Mouse (Mus musculus): Measurements from ENCODE around the gene Efcab6. TPM values are rescaled to one million over a fixed set of nuclear protein-coding genes. Genes with fewer than 3 reads are reported as not detected.

Efcab6 gene
- polyA plus RNA-seq, 1 experiment = not detected

GRCm38 (mm10) chr15:84086364-84086763, 21.2 kb upstream of the Efcab6 start:
- Histone ChIP-seq H3K9me3 (no peaks in the 10 kb centered on the region), H3K27me3 (replicated peaks) (peaks cover 37% of the 10 kb centered on the region)

DNA sequence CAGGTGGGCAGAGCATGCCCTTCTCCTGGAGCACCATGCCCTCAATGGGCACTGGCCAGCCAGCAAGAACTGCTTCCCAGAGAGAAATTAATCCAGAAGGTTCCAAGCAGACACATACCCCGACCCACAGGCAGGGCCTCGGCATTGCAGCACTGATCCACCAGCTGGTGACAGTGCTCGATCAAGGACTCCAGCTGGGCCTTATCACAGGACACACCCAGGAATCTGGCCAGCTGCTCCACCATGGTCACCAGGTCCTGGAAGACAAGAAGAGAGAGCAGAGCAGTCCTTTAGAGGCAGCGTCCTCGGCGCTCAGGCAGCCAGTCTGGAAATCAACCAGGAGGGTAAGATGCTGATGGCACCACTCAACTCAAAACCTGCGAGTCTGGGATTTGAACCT, 14.9 kb upstream of the Efcab6 start:
- Histone ChIP-seq H3K27me3 (replicated peaks) (peaks cover 46% of the 10 kb centered on the region), H3K9me3 (no peaks in the 10 kb centered on the region), H3K4me1 (no peaks in the 10 kb centered on the region; the same call in 1 of the 2 replicates), H3K36me3 (replicated peaks; ENCODE audit: low read length) (no peaks in the 10 kb centered on the region), H3K4me3 (replicated peaks) (no peak overlapping the region)
- no peak for TF ChIP-seq GATA1 (IDR thresholded peaks at IDR 0.05; ENCODE audit: borderline replicate concordance, low read length)
- TF ChIP-seq FLI1 (IDR thresholded peaks at IDR 0.05; ENCODE audit: low read length) = no peak

More at GRCm38 (mm10) chr15:84086364-84086763, 21.2 kb upstream of the Efcab6 start:
- Histone ChIP-seq H3K4me1 (no peaks in the 10 kb centered on the region), H3K4me3 (replicated peaks) (no peak overlapping the region), H3K36me3 (replicated peaks; ENCODE audit: low read length) (no peaks in the 10 kb centered on the region)
- TF ChIP-seq FLI1 (IDR thresholded peaks at IDR 0.05; ENCODE audit: low read length) (no peak), GATA1 (IDR thresholded peaks at IDR 0.05; ENCODE audit: borderline replicate concordance, low read length) (no peak)

DNA sequence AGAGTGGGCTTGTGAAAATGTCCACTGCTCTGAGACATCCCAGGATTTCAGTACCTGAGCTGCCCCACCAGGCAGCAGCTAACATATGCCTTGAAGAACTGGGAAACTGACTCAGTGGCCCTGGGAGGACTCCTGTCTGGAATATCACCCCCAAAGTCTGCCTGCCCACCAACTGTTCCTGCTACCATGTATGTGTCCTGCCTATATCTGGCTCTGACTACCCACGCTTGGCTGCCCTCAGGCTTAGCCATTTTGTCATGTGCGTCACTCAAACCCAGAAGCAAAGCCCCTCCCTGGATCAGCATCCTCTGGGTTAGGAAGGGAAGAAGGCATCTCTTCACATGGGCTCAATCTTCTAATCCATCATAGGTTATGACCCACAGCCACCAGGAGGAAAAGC, 14.3 kb upstream of the Efcab6 start:
- Histone ChIP-seq H3K36me3 (replicated peaks; ENCODE audit: low read length) (no peaks in the 10 kb centered on the region), H3K27me3 (replicated peaks) (peaks cover 49% of the 10 kb centered on the region), H3K4me3 (replicated peaks) (no peak overlapping the region), H3K4me1 (peaks cover 5% of the 10 kb centered on the region; the same call in 1 of the 2 replicates), H3K9me3 (no peaks in the 10 kb centered on the region)
- TF ChIP-seq GATA1 (IDR thresholded peaks at IDR 0.05; ENCODE audit: borderline replicate concordance, low read length) = no peak
- TF ChIP-seq FLI1 (IDR thresholded peaks at IDR 0.05; ENCODE audit: low read length) = no peak

GRCm38 (mm10) chr15:84078667-84079066, 13.5 kb upstream of the Efcab6 start:
- H3K4me3 ChIP-seq (replicated peaks) = no peak overlapping the region
- TF ChIP-seq FLI1 (IDR thresholded peaks at IDR 0.05; ENCODE audit: low read length) (no peak), GATA1 (IDR thresholded peaks at IDR 0.05; ENCODE audit: borderline replicate concordance, low read length) (no peak)
- peaks cover 52% of the 10 kb centered on the region for H3K27me3 ChIP-seq (replicated peaks)
- H3K9me3 ChIP-seq = no peaks in the 10 kb centered on the region
- H3K36me3 ChIP-seq (replicated peaks; ENCODE audit: low read length) = no peaks in the 10 kb centered on the region
- peaks cover 7% of the 10 kb centered on the region; the same call in 1 of the 2 replicates for H3K4me1 ChIP-seq

DNA sequence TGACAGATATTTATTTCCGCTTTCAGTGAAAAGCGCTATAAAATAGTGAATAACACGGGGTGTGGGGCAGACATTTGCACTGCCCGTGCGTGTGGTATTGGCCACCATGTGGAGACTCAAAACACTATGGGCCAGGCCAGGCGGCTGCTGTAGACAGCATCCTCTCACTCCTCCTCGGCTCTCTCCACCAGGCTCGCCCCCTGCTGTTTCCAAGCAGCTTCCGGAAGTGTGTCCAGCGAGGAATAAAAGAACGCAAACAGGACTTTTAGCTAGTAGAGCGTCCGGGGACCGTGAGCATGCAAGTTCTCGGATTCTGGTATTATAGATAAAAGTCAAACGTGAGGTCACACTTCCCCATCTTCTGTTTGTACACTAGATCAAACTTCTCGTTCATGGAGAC, 12.0 kb upstream of the Efcab6 start:
- no peaks in the 10 kb centered on the region for H3K9me3 ChIP-seq
- peaks cover 8% of the 10 kb centered on the region; the same call in 1 of the 2 replicates for H3K4me1 ChIP-seq
- TF ChIP-seq GATA1 (IDR thresholded peaks at IDR 0.05; ENCODE audit: borderline replicate concordance, low read length) (no peak), FLI1 (IDR thresholded peaks at IDR 0.05; ENCODE audit: low read length) (no peak)
- H3K36me3 ChIP-seq (replicated peaks; ENCODE audit: low read length) = no peaks in the 10 kb centered on the region
- H3K4me3 ChIP-seq (replicated peaks) = no peak overlapping the region
- H3K27me3 ChIP-seq (replicated peaks) = peaks cover 61% of the 10 kb centered on the region

DNA sequence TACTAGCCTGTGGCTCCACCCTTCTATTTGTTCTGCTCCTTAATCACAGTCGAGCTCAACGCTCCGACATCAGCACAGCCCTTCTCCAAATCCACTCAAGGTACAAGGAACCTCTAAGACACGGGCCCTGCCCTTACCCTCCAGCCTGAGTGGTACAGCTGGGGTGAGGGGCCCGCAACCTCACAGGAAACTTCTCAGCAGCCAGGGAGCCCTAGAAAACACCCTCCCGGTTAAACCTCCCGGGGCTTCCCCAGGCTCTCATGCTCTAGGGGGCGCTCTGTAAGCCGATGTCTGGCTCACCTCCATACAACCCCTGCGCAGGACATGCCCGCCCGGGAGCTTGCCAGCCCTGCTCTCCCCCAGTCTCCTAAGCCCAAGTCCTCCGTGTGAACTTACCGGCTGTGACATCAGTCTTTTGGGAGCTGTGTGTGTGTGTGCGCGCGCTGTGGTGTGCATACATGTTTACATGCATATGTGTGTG, 9.6 kb upstream of the Efcab6 start:
- no peaks in the 10 kb centered on the region for H3K36me3 ChIP-seq (replicated peaks; ENCODE audit: low read length)
- peaks cover 15% of the 10 kb centered on the region for H3K4me1 ChIP-seq
- H3K4me3 ChIP-seq (replicated peaks) = no peak overlapping the region
- no peak for TF ChIP-seq FLI1 (IDR thresholded peaks at IDR 0.05; ENCODE audit: low read length)
- TF ChIP-seq GATA1 (IDR thresholded peaks at IDR 0.05; ENCODE audit: borderline replicate concordance, low read length) = no peak
- H3K9me3 ChIP-seq = no peaks in the 10 kb centered on the region
- peaks cover 74% of the 10 kb centered on the region for H3K27me3 ChIP-seq (replicated peaks)

DNA sequence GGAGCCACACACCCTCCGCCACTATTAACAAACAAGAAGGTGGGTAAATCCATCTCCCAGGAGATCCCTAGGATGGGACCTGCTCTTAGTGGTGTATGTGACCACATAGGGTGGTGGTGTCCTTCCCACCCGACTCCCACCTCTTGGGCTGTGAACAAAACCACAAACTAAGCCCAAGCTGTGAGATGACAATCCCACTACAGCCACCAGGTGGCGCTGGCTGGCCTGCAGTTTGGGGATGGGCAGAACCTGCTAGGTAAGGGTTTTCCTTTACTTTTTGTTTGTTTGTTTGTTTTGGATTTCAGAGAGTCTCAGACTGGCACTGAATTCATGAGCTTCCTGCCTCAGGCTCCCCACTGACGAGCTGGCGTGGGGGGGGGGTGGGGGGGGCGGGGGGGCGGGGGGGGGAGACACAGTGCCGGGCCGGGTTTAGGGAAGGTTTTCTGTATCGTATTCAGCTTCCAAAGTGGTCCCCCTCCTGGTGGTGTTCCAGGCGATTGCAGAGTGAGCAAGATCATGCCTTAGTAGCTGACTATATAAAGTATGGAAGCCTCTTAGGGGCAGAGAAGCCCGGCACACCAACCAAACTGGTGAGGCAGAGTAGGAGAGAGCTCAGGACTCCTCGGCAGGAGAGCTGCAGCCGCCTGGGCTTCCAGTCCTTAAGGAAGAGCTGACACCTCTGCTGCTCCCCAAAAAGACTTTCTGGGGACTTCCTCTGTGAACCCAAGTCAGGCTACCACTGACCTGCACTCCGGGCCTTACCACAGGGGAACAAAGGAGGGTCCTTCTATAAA, 8.9 kb upstream of the Efcab6 start:
- TF ChIP-seq GATA1 (IDR thresholded peaks at IDR 0.05; ENCODE audit: borderline replicate concordance, low read length) (no peak), FLI1 (IDR thresholded peaks at IDR 0.05; ENCODE audit: low read length) (no peak)
- Histone ChIP-seq H3K9me3 (no peaks in the 10 kb centered on the region), H3K36me3 (replicated peaks; ENCODE audit: low read length) (no peaks in the 10 kb centered on the region), H3K4me1 (peaks cover 15% of the 10 kb centered on the region), H3K4me3 (replicated peaks) (no peak overlapping the region), H3K27me3 (replicated peaks) (peaks cover 75% of the 10 kb centered on the region)

DNA sequence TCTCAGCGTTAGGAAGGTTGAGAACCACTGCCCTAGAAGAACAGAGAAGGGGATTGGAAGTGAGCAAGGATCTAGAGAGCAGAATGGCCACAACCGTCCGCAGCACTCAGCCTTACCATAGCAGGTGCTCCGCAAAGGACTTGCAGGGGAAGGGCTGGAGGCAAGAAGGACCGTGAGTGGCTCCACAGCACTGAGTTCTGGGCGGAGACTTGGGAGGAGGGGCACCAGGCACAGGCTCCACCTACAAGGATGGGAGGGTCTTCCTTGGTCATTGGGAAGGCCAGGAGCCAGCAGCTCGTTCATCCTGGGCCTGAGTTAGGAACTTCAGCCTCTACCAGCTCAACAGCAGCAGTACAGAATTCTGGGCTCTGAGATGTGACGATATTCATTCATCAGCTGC, 7.9 kb upstream of the Efcab6 start:
- H3K4me3 ChIP-seq (replicated peaks) = no peak overlapping the region
- H3K36me3 ChIP-seq (replicated peaks; ENCODE audit: low read length) = no peaks in the 10 kb centered on the region
- H3K4me1 ChIP-seq = peaks cover 15% of the 10 kb centered on the region
- H3K27me3 ChIP-seq (replicated peaks) = peaks cover 81% of the 10 kb centered on the region
- H3K9me3 ChIP-seq = no peaks in the 10 kb centered on the region
- TF ChIP-seq FLI1 (IDR thresholded peaks at IDR 0.05; ENCODE audit: low read length) (no peak), GATA1 (IDR thresholded peaks at IDR 0.05; ENCODE audit: borderline replicate concordance, low read length) (no peak)

- TF ChIP-seq FLI1 (IDR thresholded peaks at IDR 0.05; ENCODE audit: low read length) = no peak
- TF ChIP-seq GATA1 (IDR thresholded peaks at IDR 0.05; ENCODE audit: borderline replicate concordance, low read length) = no peak
- Histone ChIP-seq H3K4me3 (replicated peaks) (no peak overlapping the region), H3K27me3 (replicated peaks) (peaks cover 84% of the 10 kb centered on the region), H3K9me3 (no peaks in the 10 kb centered on the region), H3K36me3 (replicated peaks; ENCODE audit: low read length) (no peaks in the 10 kb centered on the region), H3K4me1 (peaks cover 15% of the 10 kb centered on the region)
These were observed 7.0 kb upstream of the Efcab6 start for GRCm38 (mm10) chr15:84072226-84072625.

DNA sequence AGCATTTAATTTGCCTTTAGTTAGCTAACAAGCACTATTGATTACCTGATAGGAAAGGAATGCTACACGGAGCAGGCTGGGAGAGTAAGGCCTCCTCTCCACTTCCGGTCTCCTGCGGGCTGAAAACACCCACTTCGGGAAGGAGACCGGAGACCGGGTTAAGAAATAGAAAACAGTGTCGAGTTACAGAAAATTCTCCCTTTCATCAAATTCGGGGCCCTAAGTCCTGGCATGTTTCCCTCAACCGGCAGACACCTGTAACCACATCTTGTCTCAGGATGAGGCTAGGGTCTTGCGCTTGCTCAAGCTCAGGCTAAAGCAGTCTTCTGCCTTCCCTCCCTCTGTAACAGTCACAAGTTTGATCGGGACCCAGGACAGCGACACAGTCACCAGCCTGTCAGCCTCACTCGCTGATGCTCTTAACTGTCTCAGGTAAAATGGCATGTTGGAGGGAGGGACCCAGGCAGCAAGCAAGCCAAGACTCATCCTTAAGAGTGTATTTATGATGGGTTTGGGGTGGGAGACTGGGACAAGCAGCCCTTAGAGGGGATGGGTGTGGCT, 5.0 kb upstream of the Efcab6 start:
- TF ChIP-seq GATA1 (IDR thresholded peaks at IDR 0.05; ENCODE audit: borderline replicate concordance, low read length) (no peak), FLI1 (IDR thresholded peaks at IDR 0.05; ENCODE audit: low read length) (no peak)
- H3K27me3 ChIP-seq (replicated peaks) = peaks cover 84% of the 10 kb centered on the region

More for the DNA sequence above, 5.0 kb upstream of the Efcab6 start:
- peaks cover 13% of the 10 kb centered on the region for H3K9me3 ChIP-seq
- no peak overlapping the region for H3K4me3 ChIP-seq (replicated peaks)
- H3K36me3 ChIP-seq (replicated peaks; ENCODE audit: low read length) = no peaks in the 10 kb centered on the region
- H3K4me1 ChIP-seq = peaks cover 15% of the 10 kb centered on the region

Measured in megakaryocyte, embryonic 14.5 days (primary cell).